Mouse (Mus musculus) CH12.LX (cell line): ENCODE measurements around the gene Tmpo. TPM values are rescaled to one million over a fixed set of nuclear protein-coding genes. Genes with fewer than 3 reads are reported as not detected.

ENCODE experiments used
- DNase-seq: peaks from one replicate; pipeline ENCODE4 v3.0.0-alpha.2; 2013; ENCODE audit errors: extremely low read depth
- H3K27ac ChIP-seq: 2 replicates; pipeline ENCODE4 v1.5.1; 2012; ENCODE audit warnings: low read depth, mild to moderate bottlenecking, control low read depth, moderate library complexity; ENCODE audit not compliant: insufficient read depth
- H3K27me3 ChIP-seq: replicated peaks from 2 replicates; pipeline ENCODE3; 2012; ENCODE audit warnings: inconsistent platforms
- H3K36me3 ChIP-seq, 2 experiments: replicated peaks in 1 of 2; 2 replicates each; pipeline versions ENCODE3 to v1.6.1; 2012; ENCODE audit warnings: inconsistent platforms in 1 of 2, low read length in 1 of 2, mild to moderate bottlenecking in 1 of 2, mixed read lengths in 1 of 2, moderate library complexity in 1 of 2; ENCODE audit not compliant: control insufficient read depth in 1 of 2, insufficient read depth in 1 of 2
- H3K4me1 ChIP-seq, 2 experiments: 2 replicates each; pipeline ENCODE4 v1.6.1; 2012; ENCODE audit warnings: inconsistent platforms in 1 of 2, moderate library complexity in 1 of 2; ENCODE audit not compliant: insufficient read depth in 2 of 2, control insufficient read depth in 1 of 2
- H3K4me2 ChIP-seq: 2 replicates; pipeline ENCODE4 v1.6.1; 2012; ENCODE audit warnings: low read depth, mild to moderate bottlenecking, control low read depth; ENCODE audit not compliant: poor library complexity, insufficient read depth, severe bottlenecking
- H3K4me3 ChIP-seq, 3 experiments: fragments of 150-350 bp in 1 of 3; sonication (generic) in 1 of 3; replicated peaks in 1 of 3; 2 replicates each; pipeline versions ENCODE3 to v1.5.1; 2011 to 2012; ENCODE audit warnings: low read depth in 2 of 3, low read length in 2 of 3, mild to moderate bottlenecking in 2 of 3, moderate library complexity in 2 of 3, control low read depth in 1 of 3, improper control_type of control experiment in 1 of 3, inconsistent platforms in 1 of 3, mixed read lengths in 1 of 3; ENCODE audit not compliant: poor library complexity in 1 of 3
- H3K79me2 ChIP-seq: replicated peaks from 2 replicates; pipeline ENCODE4 v1.6.1; 2012; ENCODE audit warnings: mild to moderate bottlenecking, moderate library complexity; ENCODE audit not compliant: control insufficient read depth, poor library complexity, insufficient read depth, severe bottlenecking; ENCODE audit errors: extremely low read depth
- H3K9ac ChIP-seq: 2 replicates; pipeline ENCODE4 v1.6.1; 2012; ENCODE audit warnings: low read depth, mild to moderate bottlenecking, control low read depth, moderate library complexity; ENCODE audit not compliant: insufficient read depth
- H3K9me3 ChIP-seq: replicated peaks from 2 replicates; pipeline ENCODE3; 2012; ENCODE audit warnings: low read length, inconsistent platforms, mixed read lengths
- CHD1 ChIP-seq: IDR thresholded peaks from 2 replicates; pipeline ENCODE4 v1.6.1; 2012; ENCODE audit warnings: low read depth, low read length, improper control_type of control experiment, inconsistent platforms
- ETS1 ChIP-seq: conservative IDR thresholded peaks from 2 replicates; pipeline ENCODE4 v1.6.1; 2012; ENCODE audit warnings: low read depth, mild to moderate bottlenecking, inconsistent platforms, low read length, improper control_type of control experiment, moderate library complexity
- HCFC1 ChIP-seq: IDR thresholded peaks from 2 replicates; pipeline ENCODE4 v1.6.1; 2012; ENCODE audit warnings: low read depth, mild to moderate bottlenecking, inconsistent platforms, low read length, improper control_type of control experiment
- IRF4 ChIP-seq: IDR thresholded peaks from 2 replicates; pipeline ENCODE4 v1.6.1; 2014; ENCODE audit warnings: low read depth, mild to moderate bottlenecking, inconsistent platforms, low read length, improper control_type of control experiment
- JUN ChIP-seq: IDR thresholded peaks from 2 replicates; pipeline ENCODE4 v1.6.1; 2011; ENCODE audit warnings: low read depth, mild to moderate bottlenecking, low read length, improper control_type of control experiment, moderate library complexity; ENCODE audit not compliant: insufficient read depth
- JUND ChIP-seq: conservative IDR thresholded peaks from 2 replicates; pipeline ENCODE4 v1.6.1; 2011; ENCODE audit warnings: low read depth, low read length, improper control_type of control experiment
- MAZ ChIP-seq: IDR thresholded peaks from 2 replicates; pipeline ENCODE4 v1.6.1; 2012; ENCODE audit warnings: low read depth, mild to moderate bottlenecking, inconsistent platforms, low read length, improper control_type of control experiment, moderate library complexity
- MXI1 ChIP-seq: IDR thresholded peaks from 2 replicates; pipeline ENCODE4 v1.6.1; 2011; ENCODE audit warnings: mild to moderate bottlenecking, low read depth, low read length, improper control_type of control experiment
- POLR2A ChIP-seq: IDR thresholded peaks from 2 replicates; pipeline ENCODE4 v1.6.1; 2011; ENCODE audit warnings: low read depth, mild to moderate bottlenecking, improper control_type of control experiment, low read length
- RAD21 ChIP-seq: IDR thresholded peaks from 2 replicates; pipeline ENCODE4 v1.6.1; 2011; ENCODE audit warnings: low read depth, mild to moderate bottlenecking, low read length, improper control_type of control experiment, moderate library complexity
- RCOR1 ChIP-seq: conservative IDR thresholded peaks from 2 replicates; pipeline ENCODE4 v1.6.1; 2012; ENCODE audit warnings: low read depth, mild to moderate bottlenecking, inconsistent platforms, low read length, improper control_type of control experiment
- SIN3A ChIP-seq: IDR thresholded peaks from 2 replicates; pipeline ENCODE4 v1.6.1; 2012; ENCODE audit warnings: low read length, improper control_type of control experiment, inconsistent platforms
- TCF12 ChIP-seq: IDR thresholded peaks from 2 replicates; pipeline ENCODE4 v1.6.1; 2014; ENCODE audit warnings: low read depth, mild to moderate bottlenecking, inconsistent platforms, low read length, improper control_type of control experiment
- ZMIZ1 ChIP-seq: IDR thresholded peaks from 2 replicates; pipeline ENCODE4 v1.6.1; 2012; ENCODE audit warnings: low read depth, mild to moderate bottlenecking, inconsistent platforms, low read length, improper control_type of control experiment
- ZNF384 ChIP-seq: IDR thresholded peaks from 2 replicates; pipeline ENCODE4 v1.6.1; 2012; ENCODE audit warnings: low read depth, low read length, improper control_type of control experiment, inconsistent platforms
- dilution Hi-C: fragments of 300-500 bp; cut with MboI; formaldehyde crosslinking; loops from 2 replicates; pipeline ENCODE4 v1.14.3; 2020; ENCODE audit warnings: low sequenced_read_pairs; ENCODE audit not compliant: extremely low pct_unique_long_range_greater_than_20kb, extremely low pct_ligation_motif_present
- in situ Hi-C: fragments of 300-500 bp; cut with MboI; formaldehyde crosslinking; loops from 3 replicates; pipeline ENCODE4 v1.14.3; 2019; ENCODE audit warnings: low sequenced_read_pairs, low pct_ligation_motif_present, low pct_unique_long_range_greater_than_20kb, mixed read lengths
- polyA plus RNA-seq: library from polyadenylated mRNA; unstranded; fragments of >175 nt; gene quantifications from 2 replicates; pipeline ENCODE4 v1.2.1, GENCODE M21; 2012; ENCODE audit warnings: low read depth; ENCODE audit not compliant: insufficient read length
- total RNA-seq, 2 experiments: library from RNA; depleted of rRNA; stranded (reverse); fragments of 300-350 nt in 1 of 2; fragments of >200 nt in 1 of 2; gene quantifications; 2 replicates each; pipeline ENCODE4 v1.2.3; 2012 to 2014

Gene Tmpo
- total and polyA plus RNA-seq, 3 experiments: 163 to 467 (median 198) TPM

GRCm38 (mm10) chr10:91228924-91229517, 47.9 kb upstream of the Tmpo start:
- no peak overlapping the region for H3K9ac ChIP-seq
- no peaks in the 10 kb centered on the region for H3K36me3 ChIP-seq
- in situ Hi-C loops (no loop called here), dilution Hi-C loops (no loop called here)
- no peak for DNase-seq
- H3K9me3 ChIP-seq: no peaks in the 10 kb centered on the region
- H3K4me3 ChIP-seq: no peak overlapping the region
- H3K79me2 ChIP-seq: no peaks in the 10 kb centered on the region
- H3K27me3 ChIP-seq: no peaks in the 10 kb centered on the region
- no peaks in the 10 kb centered on the region for H3K4me1 ChIP-seq
- H3K27ac ChIP-seq: no peak overlapping the region
- H3K4me2 ChIP-seq: no peak overlapping the region
- TF ChIP-seq HCFC1 (no peak), ETS1 (no peak), MAZ (no peak), MXI1 (no peak), CHD1 (no peak), SIN3A (no peak), ZMIZ1 (no peak), JUND (no peak)

- Histone ChIP-seq H3K27ac (no peak overlapping the region), H3K9ac (no peak overlapping the region), H3K36me3 (no peaks in the 10 kb centered on the region), H3K4me1 (no peaks in the 10 kb centered on the region), H3K4me3 (no peak overlapping the region), H3K27me3 (no peaks in the 10 kb centered on the region), H3K79me2 (no peaks in the 10 kb centered on the region), H3K9me3 (no peaks in the 10 kb centered on the region), H3K4me2 (no peak overlapping the region)
- DNase-seq: no peak
- dilution Hi-C loops: no loop called here
- in situ Hi-C loops: no loop called here
- TF ChIP-seq TCF12: no peak
Observed at GRCm38 (mm10) chr10:91227034-91227433, 45.9 kb upstream of the Tmpo start.

GRCm38 (mm10) chr10:91222398-91223236, 41.5 kb upstream of the Tmpo start:
- TF ChIP-seq RCOR1 (no peak), POLR2A (no peak), RAD21 (no peak), IRF4 (no peak), CHD1 (no peak), MXI1 (no peak), SIN3A (no peak), ZNF384 (no peak), ZMIZ1 (no peak), JUN (no peak), TCF12 (no peak)
- H3K4me2 ChIP-seq: no peak overlapping the region
- no peak for DNase-seq
- in situ Hi-C loops: no loop called here
- dilution Hi-C loops: no loop called here
- H3K4me3 ChIP-seq: no peak overlapping the region
- no peaks in the 10 kb centered on the region for H3K9me3 ChIP-seq
- H3K27ac ChIP-seq: no peak overlapping the region
- H3K4me1 ChIP-seq: no peaks in the 10 kb centered on the region
- H3K27me3 ChIP-seq: no peaks in the 10 kb centered on the region
- H3K79me2 ChIP-seq: no peaks in the 10 kb centered on the region
- no peaks in the 10 kb centered on the region for H3K36me3 ChIP-seq
- no peak overlapping the region for H3K9ac ChIP-seq
